Mouse (Mus musculus): ENCODE measurements around the gene Olfr1177-ps.

DNA sequence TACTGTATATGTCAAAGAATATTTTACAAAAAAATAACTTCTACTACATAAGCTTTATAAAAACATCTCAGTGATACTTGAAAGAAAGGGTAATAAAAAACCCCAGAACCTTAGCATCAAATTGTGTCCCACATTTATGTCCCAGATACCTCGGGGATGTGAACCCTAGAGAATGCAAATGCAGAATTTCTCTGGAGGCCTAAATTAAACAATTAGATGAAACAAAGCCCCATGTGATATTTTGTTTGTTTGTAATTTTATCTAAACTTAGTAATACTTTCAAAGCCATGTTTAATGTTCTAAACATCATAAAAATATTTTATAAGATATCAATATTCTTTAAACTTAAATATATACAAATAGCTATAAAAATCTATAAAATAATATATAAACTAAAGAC is at the start of gene Olfr1177-ps:
- TF ChIP-seq POLR2A (IDR thresholded peaks at IDR 0.05; ENCODE audit: insufficient read depth, low read depth, low read length) (no peak), CTCF (IDR thresholded peaks at IDR 0.05; ENCODE audit: insufficient read depth, low read depth, low read length) (no peak)

Measured in olfactory bulb, adult 2 months (tissue).